Mouse (Mus musculus) heart, adult 2 months (tissue): ENCODE results near the gene Lpxn. TPM values are rescaled to one million over a fixed set of nuclear protein-coding genes. Genes with fewer than 3 reads are reported as not detected.

ENCODE experiments used
- DNase-seq, 2 experiments: peaks; one replicate each; pipeline ENCODE4 v3.0.0; 2021
- H3K27ac ChIP-seq: fragments of 200-600 bp; 2 replicates; pipeline ENCODE4 v1.8.1; 2022
- H3K27me3 ChIP-seq: fragments of 200-500 bp; 2 replicates; pipeline ENCODE4 v1.6.1; 2012; ENCODE audit warnings: mild to moderate bottlenecking, low read length, inconsistent platforms, mixed read lengths; ENCODE audit not compliant: control insufficient read depth, insufficient read depth
- H3K36me3 ChIP-seq: fragments of 200-500 bp; 2 replicates; pipeline ENCODE4 v1.6.1; 2012; ENCODE audit warnings: low read length, inconsistent platforms; ENCODE audit not compliant: control insufficient read depth, insufficient read depth
- H3K4me1 ChIP-seq: fragments of 200-500 bp; 2 replicates; pipeline ENCODE4 v1.6.1; 2011; ENCODE audit warnings: low read length; ENCODE audit not compliant: control insufficient read depth, insufficient read depth
- H3K4me3 ChIP-seq: fragments of 200-600 bp; 2 replicates; pipeline ENCODE4 v1.8.1; 2022
- H3K79me2 ChIP-seq: fragments of 200-500 bp; replicated peaks from 2 replicates; pipeline ENCODE4 v1.6.1; 2012; ENCODE audit warnings: mild to moderate bottlenecking, inconsistent platforms, low read length, moderate library complexity, mixed read lengths; ENCODE audit not compliant: control insufficient read depth, insufficient read depth
- H3K9ac ChIP-seq: fragments of 200-500 bp; 2 replicates; pipeline ENCODE4 v1.6.1; 2012; ENCODE audit warnings: low read depth, mild to moderate bottlenecking, control low read depth, inconsistent platforms, low read length, mixed read lengths
- CTCF ChIP-seq: fragments of 200-600 bp; IDR thresholded peaks from 2 replicates; pipeline ENCODE4 v1.8.1; 2022; ENCODE audit warnings: antibody characterized with exemption, mild to moderate bottlenecking, moderate library complexity
- EP300 ChIP-seq: fragments of 200-500 bp; IDR thresholded peaks from 2 replicates; pipeline ENCODE4 v1.6.1; 2011; ENCODE audit warnings: low read depth, low read length, control low read depth; ENCODE audit not compliant: insufficient read depth
- POLR2A ChIP-seq: fragments of 200-500 bp; IDR thresholded peaks from 2 replicates; pipeline ENCODE4 v1.6.1; 2011; ENCODE audit warnings: mild to moderate bottlenecking, low read depth, low read length, control low read depth; ENCODE audit not compliant: insufficient read depth
- WGBS: fragments of 180-500 bp; shearing (Covaris S2); methylation state at CpG from one replicate; pipeline ENCODE4 v1.1.7; 2018; 5-methylcytosine and 5-hydroxymethylcytosine counted together
- intact Hi-C: fragments of 180-260 bp; cut with DNase I; formaldehyde crosslinking; loops from one replicate; pipeline ENCODE4 v1.15.1; 2025
- polyA plus RNA-seq: library from polyadenylated mRNA; depleted of rRNA; stranded (reverse); fragments of >200 nt; gene quantifications from 2 replicates; pipeline ENCODE4 v1.2.3, GENCODE M21; 2012
- total RNA-seq, 2 experiments: library from RNA; stranded (reverse); gene quantifications; 2 replicates each; pipeline ENCODE4 v1.2.3; 2021

Gene Lpxn
- total and polyA plus RNA-seq, 3 experiments = 0.91 to 1.3 (median 0.97) TPM

DNA sequence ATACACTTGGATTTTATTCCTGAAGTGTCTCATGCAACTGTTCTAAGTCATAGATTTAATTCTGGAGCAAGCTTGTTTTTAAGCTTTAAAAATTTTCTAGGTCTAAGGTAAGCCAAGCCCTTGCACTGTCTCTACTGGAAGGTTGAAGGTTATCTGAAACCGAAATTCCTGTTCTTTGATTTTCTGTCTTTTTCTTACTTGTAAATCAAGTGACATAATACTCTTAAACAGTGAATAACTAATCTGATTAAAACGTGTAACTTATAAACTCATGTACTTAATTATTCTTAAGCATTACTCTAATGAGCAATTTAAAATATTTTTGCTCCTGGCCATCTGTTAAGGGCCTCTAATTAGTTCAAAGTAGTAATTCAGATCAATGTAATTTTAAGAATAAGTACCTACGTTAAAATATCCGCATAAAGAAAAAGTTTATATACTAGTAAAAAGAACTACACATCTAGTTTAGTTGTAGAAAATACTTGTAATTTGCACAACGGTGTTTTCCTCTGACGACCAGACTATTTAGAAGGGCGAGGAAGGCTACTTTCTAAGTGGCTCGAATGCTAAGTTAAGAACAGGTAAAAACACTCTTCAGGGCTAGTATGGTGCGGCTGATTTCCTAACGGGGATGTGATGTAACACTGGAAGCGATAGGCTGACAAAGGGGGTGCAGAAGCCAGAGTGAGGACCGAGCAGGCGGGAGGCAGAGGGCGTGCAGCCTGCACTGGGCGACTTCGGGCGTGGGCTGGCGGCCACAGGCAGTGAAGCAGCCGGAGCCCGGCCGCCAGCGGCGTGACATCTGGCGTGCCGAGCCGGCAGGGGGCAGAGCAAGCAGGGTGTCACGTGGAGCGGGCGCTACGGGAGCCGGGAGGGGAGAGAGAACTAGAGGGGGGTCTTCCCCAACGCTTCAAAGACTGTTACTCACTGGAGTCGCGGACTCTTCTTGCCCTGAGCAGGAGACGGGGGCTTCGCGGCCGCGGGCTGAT, 1.6 kb upstream of the Lpxn start:
- H3K36me3 ChIP-seq = peaks cover 10% of the 10 kb centered on the region
- WGBS = under 1% methylated on average over 39 of the region's 39 CpGs
- H3K4me3 ChIP-seq = peak overlapping the region; percentile 83
- intact Hi-C loops = loop anchor here (5.0 to 10.0 kb wide), 5 partner anchors 202 to 1800 kb away; partner anchors contain the start of gene Tle4
- H3K27ac ChIP-seq = peak overlapping the region; percentile 95
- TF ChIP-seq EP300 (peak; percentile 48; the same call in 1 of the 2 replicates), POLR2A (peak; percentile 73), CTCF (peak; percentile 94)
- H3K9ac ChIP-seq = peak overlapping the region; percentile 75
- peak; percentile 96 to 98 for DNase-seq
- H3K4me1 ChIP-seq = peaks cover 4% of the 10 kb centered on the region
- H3K79me2 ChIP-seq = no peaks in the 10 kb centered on the region
- no peaks in the 10 kb centered on the region for H3K27me3 ChIP-seq

DNA sequence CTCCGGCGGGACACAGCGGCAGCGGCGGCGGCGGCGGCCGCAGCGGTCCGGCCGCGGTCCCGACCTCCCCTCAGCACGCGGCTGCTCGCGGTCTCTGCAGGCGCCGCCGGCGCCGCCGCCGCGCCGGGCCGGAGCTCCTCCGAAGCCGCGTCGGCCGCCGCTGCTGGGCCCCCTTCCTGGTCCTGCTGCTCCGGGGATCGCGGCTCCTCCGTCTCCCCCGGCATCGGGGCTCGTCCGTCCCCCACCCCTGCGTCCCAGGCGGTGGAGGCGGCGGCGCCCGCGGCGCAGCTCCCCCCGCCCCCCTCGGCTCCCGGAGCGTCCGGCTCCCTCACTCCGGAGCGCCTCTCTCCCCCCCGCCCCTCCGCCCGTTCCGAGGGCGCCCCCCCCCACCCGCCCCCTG, 883 bp upstream of the Lpxn start:
- WGBS = under 1% methylated on average over 47 of the region's 63 CpGs
- no peak for DNase-seq
- Histone ChIP-seq H3K79me2 (no peaks in the 10 kb centered on the region), H3K27ac (peak overlapping the region; percentile 95), H3K36me3 (peaks cover 10% of the 10 kb centered on the region), H3K4me1 (peaks cover 4% of the 10 kb centered on the region), H3K9ac (peak overlapping the region; percentile 75), H3K27me3 (no peaks in the 10 kb centered on the region), H3K4me3 (peak overlapping the region; percentile 83)
- no peak for TF ChIP-seq EP300
- no peak for TF ChIP-seq POLR2A
- no peak for TF ChIP-seq CTCF
- intact Hi-C loops = loop anchor here (5.0 to 10.0 kb wide), 4 partner anchors 203 to 1800 kb away; partner anchors contain the start of gene Tle4

DNA sequence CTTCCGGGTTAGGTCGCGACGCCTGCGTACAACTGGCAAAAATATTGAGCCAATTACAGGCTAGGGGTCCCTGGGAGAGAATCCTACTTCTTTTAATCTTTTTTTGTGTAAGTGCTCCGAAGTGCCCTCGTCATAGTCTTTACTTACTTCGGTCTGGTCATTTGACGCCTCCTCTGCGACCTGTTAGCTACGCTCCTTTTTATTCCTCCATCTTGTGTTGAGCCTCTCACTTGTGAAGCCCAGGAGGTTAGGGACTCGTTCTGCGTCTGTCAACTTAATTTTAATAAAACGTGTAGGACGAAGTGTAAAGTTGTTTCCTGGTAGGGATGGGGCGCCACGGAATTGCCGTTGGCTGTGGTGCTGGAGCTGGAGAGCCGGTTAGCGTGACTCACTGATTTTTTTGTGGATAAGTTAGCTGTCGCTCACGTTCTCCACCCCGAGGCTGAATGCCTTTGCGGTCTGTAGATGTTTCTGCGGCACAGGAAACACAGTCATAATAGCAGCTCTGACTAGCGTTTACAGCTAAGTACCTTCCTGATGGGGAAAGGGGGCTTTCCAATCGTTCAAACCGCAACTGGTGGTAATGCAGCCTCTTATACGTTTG, 437 bp downstream of the Lpxn start:
- under 1% methylated on average over 29 of the region's 29 CpGs for WGBS
- no peak for DNase-seq
- intact Hi-C loops = loop anchor here (2.0 to 10.0 kb wide), 5 partner anchors 74 to 1798 kb away; partner anchors contain the start of gene Tle4
- H3K79me2 ChIP-seq = no peaks in the 10 kb centered on the region
- no peaks in the 10 kb centered on the region for H3K27me3 ChIP-seq
- 0 out of 2 replicates have a peak, but pooled peaks have one; percentile 4 for TF ChIP-seq EP300
- TF ChIP-seq CTCF = no peak
- TF ChIP-seq POLR2A = peak; percentile 73
- H3K36me3 ChIP-seq = peaks cover 6% of the 10 kb centered on the region; the same call in 1 of the 2 replicates
- peak overlapping the region; percentile 71 for H3K9ac ChIP-seq
- H3K27ac ChIP-seq = peak overlapping the region; percentile 99
- peaks cover 3% of the 10 kb centered on the region for H3K4me1 ChIP-seq
- peak overlapping the region; percentile 83 for H3K4me3 ChIP-seq

DNA sequence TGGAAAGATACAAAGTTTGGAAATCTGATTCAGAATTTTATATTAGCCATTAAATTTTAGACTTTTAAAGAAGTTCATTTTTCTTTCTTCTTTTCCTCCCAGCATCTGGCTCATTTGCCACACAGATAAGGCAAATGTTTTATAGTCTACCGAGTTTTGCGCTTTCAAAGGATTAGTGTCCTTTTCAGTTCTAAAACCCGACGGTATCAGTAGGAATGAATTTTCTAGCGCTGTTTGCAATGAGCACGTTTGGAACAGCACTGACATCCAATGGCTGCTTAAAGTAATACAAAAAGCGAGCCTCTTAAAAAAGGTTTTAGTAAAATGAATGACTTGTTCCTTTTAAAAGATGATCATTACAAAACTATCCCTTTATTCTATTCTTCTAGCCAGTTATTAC, 1.1 kb downstream of the Lpxn start:
- no peak for DNase-seq
- no peak overlapping the region for H3K9ac ChIP-seq
- WGBS = under 1% methylated on average over 7 of the region's 7 CpGs
- H3K4me1 ChIP-seq = no peaks in the 10 kb centered on the region; the same call in 1 of the 2 replicates
- peak overlapping the region; percentile 83 for H3K4me3 ChIP-seq
- no peaks in the 10 kb centered on the region for H3K79me2 ChIP-seq
- peaks cover 6% of the 10 kb centered on the region; the same call in 1 of the 2 replicates for H3K36me3 ChIP-seq
- intact Hi-C loops = loop anchor here (2.0 to 10.0 kb wide), 5 partner anchors 74 to 1798 kb away; partner anchors contain the start of gene Tle4
- peak overlapping the region; percentile 99 for H3K27ac ChIP-seq
- H3K27me3 ChIP-seq = no peaks in the 10 kb centered on the region
- peak; percentile 73 for TF ChIP-seq CTCF
- TF ChIP-seq EP300 = no peak

DNA sequence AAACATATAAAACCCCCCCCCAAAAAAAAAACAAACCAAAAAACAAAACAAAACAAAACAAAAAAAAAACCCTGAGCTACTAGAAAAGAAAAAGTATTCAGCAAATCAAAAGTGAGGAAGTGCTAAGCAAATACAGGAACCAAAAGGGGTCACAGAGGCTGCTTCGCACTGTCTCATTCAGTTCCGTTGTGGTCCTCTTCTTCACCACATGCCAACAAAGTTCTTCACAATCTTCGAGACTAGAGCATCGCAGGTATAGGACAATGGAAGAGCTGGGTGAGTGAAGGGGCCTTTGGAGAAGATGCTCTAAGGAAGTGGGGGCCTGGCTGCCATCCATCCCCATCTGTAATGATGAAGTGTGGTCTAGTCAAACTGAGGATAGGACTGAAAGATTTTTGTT, 2.4 kb downstream of the Lpxn start:
- intact Hi-C loops = loop anchor here (5.0 to 10.0 kb wide), 4 partner anchors 206 to 1796 kb away; partner anchors contain the start of gene Tle4
- 70% methylated on average over 4 of the region's 4 CpGs for WGBS
- DNase-seq = peak in 1 of 2 experiments; percentile 44
- Histone ChIP-seq H3K36me3 (no peaks in the 10 kb centered on the region), H3K27me3 (no peaks in the 10 kb centered on the region), H3K4me1 (no peaks in the 10 kb centered on the region; the same call in 1 of the 2 replicates), H3K27ac (no peak overlapping the region), H3K9ac (no peak overlapping the region), H3K79me2 (no peaks in the 10 kb centered on the region), H3K4me3 (no peak overlapping the region)
- no peak for TF ChIP-seq EP300
- TF ChIP-seq POLR2A = no peak
- TF ChIP-seq CTCF = no peak
